11 mouse cellular contexts compared by ENCODE assay signal in genomic region chr11:114016889-114017392, GRCm38 (mm10). TPM values are rescaled to one million over a fixed set of nuclear protein-coding genes. Genes with fewer than 3 reads are reported as not detected.
DNase-seq lines count a peak whose midpoint lies in the region; ATAC-seq and TF ChIP-seq lines count a peak whose summit lies in the region.
"Had no signal": no experiment of that assay in that cellular context is flagged by ENCODE, and none has a peak within 500 bp of the region (broad histone marks: within the 10 kb centered on the region; RNA-seq: fewer than 3 reads in every experiment).

No protein-coding gene starts in this region.

- peak overlapping the region; percentile 79 for H3K27ac ChIP-seq in midbrain, embryonic 10.5 days (replicated peaks)
- H3K27ac ChIP-seq in midbrain, postnatal 0 days (ENCODE audit: low read depth, low read length) = no peak overlapping the region
- H3K27ac ChIP-seq in left cerebral cortex, adult 2 months = no peak overlapping the region
- H3K27ac ChIP-seq: liver, embryonic 13.5 days had no signal

- no peak for TF ChIP-seq CTCF in midbrain, postnatal 0 days (IDR thresholded peaks at IDR 0.05)
- no peak for TF ChIP-seq CTCF in left cerebral cortex, adult 2 months (IDR thresholded peaks at IDR 0.05)

- no peak overlapping the region; the same call in 1 of the 2 replicates for H3K4me3 ChIP-seq in midbrain, embryonic 10.5 days
- H3K4me3 ChIP-seq in midbrain, postnatal 0 days (ENCODE audit: low read depth, low read length) = no peak overlapping the region
- H3K4me3 ChIP-seq in left cerebral cortex, adult 2 months = no peak overlapping the region
- H3K4me3 ChIP-seq: liver, embryonic 13.5 days; myocyte had no signal

- WGBS in midbrain, embryonic 10.5 days = 20% methylated on average over 14 of the region's 14 CpGs
- 20% methylated on average over 14 of the region's 14 CpGs for WGBS in midbrain, postnatal 0 days

- no peak for ATAC-seq in midbrain, postnatal 0 days (ENCODE audit: low FRiP score)

- H3K27me3 ChIP-seq in midbrain, embryonic 10.5 days (ENCODE audit: low read depth, poor library complexity, severe bottlenecking) = peaks cover 76% of the 10 kb centered on the region
- H3K27me3 ChIP-seq in midbrain, postnatal 0 days (ENCODE audit: insufficient read depth, low read length) = no peaks in the 10 kb centered on the region
- H3K27me3 ChIP-seq: liver, embryonic 13.5 days had no signal

- H3K4me1 ChIP-seq in midbrain, embryonic 10.5 days = peaks cover 80% of the 10 kb centered on the region
- peaks cover 18% of the 10 kb centered on the region; the same call in 1 of the 2 replicates for H3K4me1 ChIP-seq in midbrain, postnatal 0 days (ENCODE audit: insufficient read depth, low read length)
- H3K4me1 ChIP-seq: liver, embryonic 13.5 days had no signal

- H3K4me2 ChIP-seq in midbrain, postnatal 0 days (ENCODE audit: low read depth, low read length, poor library complexity, severe bottlenecking) = no peak overlapping the region
- H3K4me2 ChIP-seq: liver, embryonic 13.5 days had no signal

- peak; percentile 21 for DNase-seq in adrenal gland, adult 2 months
- DNase-seq in adrenal gland, adult (ENCODE audit: inconsistent age in 2 of 2, low spot score in 1 of 2) = no peak
- DNase-seq in midbrain, embryonic 10.5 days (ENCODE audit: low spot score) = peak; percentile 57
- DNase-seq in midbrain, postnatal 0 days (ENCODE audit: low spot score) = no peak
- peak; percentile 37 to 48 for DNase-seq in kidney, postnatal 4 days
- DNase-seq in retina, postnatal 1 day = peak; percentile 88
- DNase-seq in left cerebral cortex, postnatal 25 days (ENCODE audit: low spot score in 2 of 2) = no peak
- no peak for DNase-seq in left cerebral cortex, adult 2 months (ENCODE audit: extremely low spot score in 1 of 2, low spot score in 2 of 2)
- DNase-seq: liver, embryonic 13.5 days had no signal

- intact Hi-C loops in left cerebral cortex, postnatal 25 days (cut with DNase I) = no loop called here
- intact Hi-C loops in left cerebral cortex, adult 2 months (cut with DNase I) = no loop called here

- H3K9ac ChIP-seq in midbrain, postnatal 0 days (replicated peaks; ENCODE audit: low read length, poor library complexity, severe bottlenecking) = no peak overlapping the region
- H3K9ac ChIP-seq: liver, embryonic 13.5 days had no signal

- H3K36me3 ChIP-seq in midbrain, embryonic 10.5 days = no peaks in the 10 kb centered on the region
- H3K36me3 ChIP-seq in midbrain, postnatal 0 days (ENCODE audit: insufficient read depth, low read length) = no peaks in the 10 kb centered on the region
- H3K36me3 ChIP-seq: liver, embryonic 13.5 days had no signal

- H3K9me3 ChIP-seq in midbrain, embryonic 10.5 days (replicated peaks) = no peaks in the 10 kb centered on the region
- H3K9me3 ChIP-seq in midbrain, postnatal 0 days (ENCODE audit: low read length) = no peaks in the 10 kb centered on the region
- H3K9me3 ChIP-seq: liver, embryonic 13.5 days had no signal

RNA-seq across cellular contexts. Expression of gene Sdk2, which starts 49.9 kb away (rescaled TPM):
- 1 to 10 TPM; 2.9 to 3.5 TPM for total RNA-seq in adrenal gland, adult 2 months (2021)
- polyA plus RNA-seq in adrenal gland, adult 2 months (2012; rRNA removed) = 1.1 and 1.4 TPM in 2 replicates
- 4.1 and 4.5 TPM in 2 replicates for polyA plus RNA-seq in midbrain, embryonic 10.5 days (2016; fragmentation: Nextera tagmentation; extraction: Ambion mirVana)
- total RNA-seq in midbrain, postnatal 0 days (2014; rRNA removed) = 26.1 and 26.4 TPM in 2 replicates
- 2.1 and 2.5 TPM in 2 replicates for polyA plus RNA-seq in midbrain, postnatal 0 days (2015; fragmentation: Nextera tagmentation; extraction: Ambion mirVana)
- total RNA-seq in left cerebral cortex, postnatal 25 days (2021) = 10 to 100 TPM; 29.1 to 30.1 TPM
- total RNA-seq in left cerebral cortex, adult 2 months (2021) = 10 to 100 TPM; 27.6 to 30.6 TPM
- total RNA-seq: hematopoietic stem cell, adult 5-6 weeks had no signal

Comparison
In these comparisons a context has a peak if more than half of its experiments do, and no peak if none do; other contexts are left out.
1. DNase-seq: peak in adrenal gland, adult 2 months (single experiment), midbrain, embryonic 10.5 days (single experiment), kidney, postnatal 4 days (2 of 2) and retina, postnatal 1 day (single experiment); none in adrenal gland, adult (0 of 2), midbrain, postnatal 0 days (single experiment), left cerebral cortex, postnatal 25 days (0 of 2) and left cerebral cortex, adult 2 months (0 of 2).